Mouse (Mus musculus) brain, embryonic 14.5 days (tissue): ENCODE data around the gene Prrg2. TPM values are rescaled to one million over a fixed set of nuclear protein-coding genes. Genes with fewer than 3 reads are reported as not detected.
A peak's percentile ranks its signal among the peaks of the same experiment; 100 is the strongest.
"Not testable (repeated sequence)": the region's sequence is repeated elsewhere in the genome, so short reads cannot be mapped to it uniquely, and the experiment has no call there.

Experiments used
- DNase-seq: peaks from one replicate; pipeline ENCODE4 v3.0.0-alpha.2; 2011; ENCODE audit warnings: low read depth
- CTCF ChIP-seq: fragments of 200-500 bp; IDR thresholded peaks from 2 replicates; pipeline ENCODE4 v1.5.1; 2012; ENCODE audit warnings: inconsistent platforms, mild to moderate bottlenecking, moderate library complexity, borderline replicate concordance; ENCODE audit not compliant: insufficient read depth, insufficient read length; ENCODE audit errors: extremely low read depth
- POLR2A ChIP-seq: fragments of 200-500 bp; IDR thresholded peaks from 2 replicates; pipeline ENCODE4 v1.6.1; 2012; ENCODE audit warnings: mild to moderate bottlenecking, inconsistent platforms, borderline replicate concordance; ENCODE audit not compliant: poor library complexity, insufficient read depth, insufficient read length, severe bottlenecking; ENCODE audit errors: extremely low read depth
- polyA plus RNA-seq: library from polyadenylated mRNA; depleted of rRNA; stranded (reverse); fragments of >200 nt; gene quantifications from 2 replicates; pipeline ENCODE4 v1.2.3, GENCODE M21; 2012

Prrg2 gene
- polyA plus RNA-seq, 1 experiment, result 25.0 TPM

DNA sequence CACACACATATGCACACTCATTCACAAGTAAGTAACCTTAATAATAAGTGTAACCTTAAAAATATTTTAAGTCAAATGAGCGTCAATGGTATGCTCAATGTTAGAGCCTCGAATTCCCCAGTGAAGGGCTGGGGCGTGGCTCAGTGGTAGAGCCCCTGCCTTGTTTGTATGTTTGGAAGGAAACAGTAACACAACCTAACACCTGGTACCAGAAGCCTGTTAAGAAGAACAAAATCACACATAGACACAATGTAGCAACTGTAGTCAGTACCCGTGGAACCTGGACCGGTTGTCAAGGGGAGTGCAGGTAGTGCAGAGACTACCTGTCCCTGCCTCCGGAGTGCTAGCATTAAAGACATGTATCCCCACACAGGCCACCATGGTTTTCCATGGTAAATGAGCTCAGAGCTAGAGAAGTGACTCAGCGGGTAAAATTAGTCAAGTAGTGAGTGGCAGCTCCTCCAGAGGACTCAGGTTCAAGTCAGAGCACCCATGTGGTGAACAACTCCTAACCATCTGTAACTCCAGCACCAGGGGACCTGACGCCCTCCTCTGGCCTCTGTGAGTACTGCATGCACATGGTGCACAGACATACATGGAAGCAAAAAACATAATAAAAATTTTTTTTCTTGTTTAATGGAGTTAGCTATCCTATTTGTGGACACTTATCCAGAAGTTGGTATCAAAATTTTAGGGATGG is 36.2 kb upstream of the Prrg2 start:
- TF ChIP-seq POLR2A, result no peak
- TF ChIP-seq CTCF, result peak; percentile 32; the same call in 1 of the 2 replicates

DNA sequence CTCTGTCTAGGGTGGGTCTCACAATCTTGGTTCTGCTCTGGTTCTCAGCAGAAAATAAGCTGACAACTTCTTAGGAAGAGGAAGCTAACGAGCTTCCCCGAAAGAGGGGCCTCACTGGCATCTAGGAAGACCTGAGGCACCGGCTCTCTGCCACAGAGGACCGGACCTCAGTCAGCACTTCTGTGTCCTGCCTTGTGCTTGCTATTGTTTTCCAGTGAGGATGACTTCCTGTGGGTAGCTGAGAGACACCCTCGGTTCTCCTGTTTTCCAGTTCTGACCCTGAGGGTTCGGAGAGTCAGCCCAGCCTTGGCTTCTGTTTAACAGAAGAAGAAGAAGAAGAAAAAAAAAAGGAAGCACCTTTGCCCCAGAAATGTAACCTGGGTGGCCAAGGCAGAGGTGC is 35.0 kb upstream of the Prrg2 start:
- no peak for DNase-seq
- TF ChIP-seq POLR2A (no peak), CTCF (no peak)

More for the DNA sequence above, 36.2 kb upstream of the Prrg2 start:
- DNase-seq, result no peak

DNA sequence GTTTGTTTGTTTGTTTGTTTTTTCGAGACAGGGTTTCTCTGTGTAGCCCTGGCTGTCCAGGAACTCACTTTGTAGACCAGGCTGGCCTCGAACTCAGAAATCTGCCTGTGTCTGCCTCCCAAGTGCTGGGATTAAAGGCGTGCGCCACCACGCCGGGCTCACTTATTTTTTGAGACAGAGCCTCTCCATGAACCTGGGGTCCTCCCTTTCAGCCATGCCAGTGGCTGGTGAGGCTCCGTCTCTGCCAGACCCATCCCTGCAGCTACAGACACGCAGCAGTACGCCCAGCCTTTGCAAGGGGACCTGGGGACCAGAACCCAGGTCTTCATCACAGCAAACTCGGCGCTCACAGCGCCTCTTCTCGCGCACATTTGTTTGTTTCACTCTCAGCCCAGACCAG is 33.5 kb upstream of the Prrg2 start:
- not testable (repeated sequence) for DNase-seq

- DNase-seq, result no peak
- TF ChIP-seq POLR2A, result no peak
- no peak for TF ChIP-seq CTCF
Observed at GRCm38 (mm10) chr7:45095367-45095766, 32.9 kb upstream of the Prrg2 start.

DNA sequence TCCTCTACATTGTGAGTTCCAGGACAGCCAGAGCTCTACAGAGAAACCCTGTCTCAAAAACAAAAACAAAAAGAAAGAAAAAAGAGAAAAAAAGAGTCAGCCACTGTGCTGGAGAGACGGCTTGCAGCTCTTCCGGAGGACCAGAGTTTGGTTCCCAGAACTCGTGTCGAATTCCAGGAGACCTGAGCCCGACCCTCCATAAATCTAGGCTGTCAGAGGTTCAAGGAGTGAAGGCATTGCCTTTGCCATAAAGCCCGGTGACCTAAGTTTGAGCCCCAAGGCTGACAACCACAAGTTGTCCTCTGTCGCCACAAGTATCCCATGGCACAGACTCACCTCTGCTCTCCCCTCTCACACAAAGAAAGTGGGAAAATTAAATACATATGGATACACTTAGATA is 31.6 kb upstream of the Prrg2 start:
- TF ChIP-seq POLR2A (no peak), CTCF (no peak)
- no peak for DNase-seq

DNA sequence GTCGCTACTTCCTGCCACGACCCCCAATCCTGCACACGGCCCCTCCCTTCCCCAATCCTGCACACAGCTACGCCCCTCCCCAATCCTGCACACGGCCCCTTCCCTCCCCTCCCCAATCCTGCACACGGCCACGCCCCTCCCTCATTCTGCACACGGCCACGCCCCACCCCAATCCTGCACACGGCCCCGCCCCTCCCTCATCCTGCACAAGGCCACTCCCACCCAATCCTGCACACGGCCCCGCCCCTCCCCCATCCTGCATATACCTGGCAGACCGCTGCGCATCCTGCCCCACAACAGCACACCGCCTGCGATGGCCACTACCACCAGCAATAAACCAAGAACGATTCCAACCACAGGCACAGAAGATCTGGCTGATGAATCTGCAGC is 31.0 kb upstream of the Prrg2 start:
- DNase-seq, result no peak

GRCm38 (mm10) chr7:45092828-45093515 is 30.5 kb upstream of the Prrg2 start:
- no peak for DNase-seq

More for the DNA sequence above, 31.0 kb upstream of the Prrg2 start:
- TF ChIP-seq CTCF, result no peak
- TF ChIP-seq POLR2A, result no peak

GRCm38 (mm10) chr7:45092048-45092447 is 29.6 kb upstream of the Prrg2 start, which contains the start of gene Rcn3:
Gene Rcn3, minus strand, starts transcription at chr7:45092221.
- TF ChIP-seq CTCF, result no peak
- peak; percentile 26; the same call in 1 of the 2 replicates for TF ChIP-seq POLR2A
- DNase-seq, result peak; percentile 98

More at GRCm38 (mm10) chr7:45092828-45093515, 30.5 kb upstream of the Prrg2 start:
- TF ChIP-seq POLR2A, result no peak
- no peak for TF ChIP-seq CTCF

- DNase-seq, result peak; percentile 19
- TF ChIP-seq CTCF (no peak), POLR2A (no peak)
Observed at GRCm38 (mm10) chr7:45091001-45091990, 28.8 kb upstream of the Prrg2 start.

DNA sequence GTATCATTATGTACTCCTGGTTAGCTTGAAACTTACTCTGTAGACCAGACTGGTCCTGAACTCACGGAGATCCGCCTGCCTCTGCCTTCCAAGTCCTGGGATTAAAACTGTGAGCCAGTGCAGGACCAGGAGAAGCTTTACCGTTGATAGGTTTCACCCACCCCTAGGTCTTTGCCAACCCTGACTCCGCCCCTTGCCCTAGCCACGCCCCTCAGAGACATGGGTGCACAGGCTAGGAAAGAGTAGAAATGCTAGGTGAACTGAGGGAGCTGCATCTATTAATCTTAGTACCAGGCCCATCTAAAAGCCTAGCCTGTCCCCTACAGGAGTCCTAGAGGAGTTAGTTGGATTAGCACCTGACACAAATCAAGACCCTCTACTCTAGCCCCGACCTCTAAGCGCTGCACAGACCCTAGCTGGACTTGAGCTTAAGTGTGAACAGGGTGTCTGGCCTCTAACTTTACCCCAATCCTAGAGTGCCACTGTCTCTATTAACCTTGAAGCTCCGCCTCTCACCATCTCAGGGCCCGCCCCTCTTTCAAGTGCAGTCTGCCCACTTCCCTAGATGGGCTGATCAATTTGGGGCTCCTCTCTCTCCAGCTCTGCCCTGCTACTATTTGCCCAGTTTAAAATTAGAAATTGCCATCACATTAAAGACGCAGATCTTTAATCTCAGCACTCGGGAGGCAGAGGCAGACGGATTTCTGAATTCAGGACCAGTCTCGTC is 27.9 kb upstream of the Prrg2 start:
- no peak for DNase-seq
- TF ChIP-seq CTCF (no peak), POLR2A (no peak)
